Mouse (Mus musculus) cerebellum, postnatal 10 days (tissue): ENCODE measurements around the gene Gm28374.
"Not testable (repeated sequence)": the region's sequence is repeated elsewhere in the genome, so short reads cannot be mapped to it uniquely, and the experiment has no call there.

Experiments
- DNase-seq, 2 experiments: peaks; one replicate each; pipeline ENCODE4 v3.0.0; 2021; ENCODE audit warnings: mixed read lengths in 2 of 2

Gm28374 gene

DNA sequence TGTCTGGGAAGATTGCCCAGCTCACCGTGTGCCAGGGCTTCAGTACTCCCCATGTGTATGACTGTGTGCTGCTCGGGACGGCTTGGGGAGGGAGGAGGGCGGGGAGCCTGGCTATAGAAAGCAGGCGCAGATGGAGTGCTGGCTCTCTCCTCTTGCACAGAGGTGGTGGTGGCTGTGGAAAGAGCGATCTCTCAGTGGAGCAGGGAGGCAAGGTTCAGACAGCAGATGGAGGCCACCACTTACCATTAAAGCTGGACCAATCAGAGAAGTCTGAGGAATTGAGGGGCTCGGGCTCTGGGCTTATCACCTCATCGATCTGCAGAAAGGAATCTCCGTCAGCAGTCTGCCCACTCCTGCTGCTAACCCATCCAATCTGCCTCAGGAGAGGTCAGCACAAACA, at the start of gene Gm28374:
TSS of gene Gm28374 (minus strand) at position 101 of the 400 bp plus-strand sequence.
- DNase-seq, result no peak

DNA sequence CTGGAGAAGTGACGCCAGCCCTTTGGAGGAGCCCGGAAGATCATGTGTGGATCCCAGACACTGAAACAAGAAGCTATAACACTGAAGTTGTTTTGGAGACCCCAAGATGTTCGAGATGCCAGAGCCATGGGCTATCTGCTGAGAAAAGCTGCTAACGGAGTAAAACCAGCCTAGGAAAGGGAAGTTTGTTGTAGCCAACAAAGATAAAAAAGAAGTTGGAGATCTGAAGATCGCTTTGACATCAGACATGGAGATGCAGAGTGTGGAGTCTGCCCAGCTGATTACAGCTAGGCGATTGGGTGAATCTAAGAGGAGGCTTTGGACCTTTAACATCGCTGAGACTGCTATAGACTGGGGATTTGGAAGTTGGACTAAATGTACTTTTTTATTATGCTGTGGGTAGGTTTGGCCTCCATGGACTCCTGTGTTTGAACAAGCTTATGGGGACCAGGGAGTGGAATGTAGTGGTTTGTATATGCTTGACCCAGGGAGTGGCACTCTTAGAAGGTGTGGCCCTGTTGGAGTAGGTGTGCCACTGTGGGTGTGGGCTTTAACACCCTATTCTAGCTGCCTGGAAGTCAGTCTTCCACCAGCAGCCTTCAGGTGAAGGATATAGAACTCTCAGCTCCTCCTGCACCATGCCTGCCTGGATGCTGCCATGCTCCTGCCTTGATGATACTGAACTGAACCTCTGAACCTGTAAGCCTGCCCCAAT, 48.5 kb upstream of the Gm28374 start:
- not testable (repeated sequence) for DNase-seq

GRCm38 (mm10) chr19:6127760-6128341, 45.8 kb upstream of the Gm28374 start, which contains the start of gene Snx15:
Snx15 (minus strand) TSS chr19:6128304.
- peak; percentile 98 for DNase-seq

DNA sequence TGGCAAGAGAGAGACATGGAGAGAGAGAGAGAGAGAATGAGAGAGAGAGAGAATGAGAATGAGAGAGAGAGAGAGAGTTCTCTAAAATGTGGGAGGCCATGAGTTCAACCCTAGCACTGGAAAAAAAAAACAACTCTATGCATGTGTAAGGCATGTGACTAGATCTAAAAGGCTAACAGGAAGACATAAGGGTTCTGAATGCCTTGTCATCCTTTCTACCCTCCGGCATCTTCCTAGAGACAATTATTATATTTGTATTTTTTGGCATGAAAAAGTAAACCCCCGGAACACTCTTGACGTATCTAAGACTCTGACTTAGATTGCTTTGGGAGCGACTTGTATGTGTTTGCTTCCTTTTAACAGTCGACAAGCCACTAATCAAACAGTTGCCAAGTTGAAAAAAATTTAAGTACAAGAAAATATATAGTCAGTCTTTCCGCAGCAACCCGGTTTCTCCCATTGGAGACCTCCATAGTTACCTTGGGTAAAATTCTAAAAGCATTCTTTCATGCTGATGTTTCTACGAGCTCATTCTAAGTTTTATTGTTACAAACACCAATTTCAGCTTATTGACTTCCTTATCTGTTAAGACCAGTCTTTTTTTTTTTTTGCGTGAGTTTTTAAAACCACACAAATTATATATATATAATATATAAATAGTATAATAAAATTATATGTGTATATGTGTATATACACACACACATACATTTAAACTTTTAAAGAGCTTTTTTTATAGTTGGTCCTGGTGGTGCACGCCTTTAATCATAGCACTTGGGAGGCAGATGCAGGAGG, 44.9 kb upstream of the Gm28374 start:
- no peak for DNase-seq

GRCm38 (mm10) chr19:6126289-6126688, 44.2 kb upstream of the Gm28374 start:
- DNase-seq, result peak; percentile 70 to 83

DNA sequence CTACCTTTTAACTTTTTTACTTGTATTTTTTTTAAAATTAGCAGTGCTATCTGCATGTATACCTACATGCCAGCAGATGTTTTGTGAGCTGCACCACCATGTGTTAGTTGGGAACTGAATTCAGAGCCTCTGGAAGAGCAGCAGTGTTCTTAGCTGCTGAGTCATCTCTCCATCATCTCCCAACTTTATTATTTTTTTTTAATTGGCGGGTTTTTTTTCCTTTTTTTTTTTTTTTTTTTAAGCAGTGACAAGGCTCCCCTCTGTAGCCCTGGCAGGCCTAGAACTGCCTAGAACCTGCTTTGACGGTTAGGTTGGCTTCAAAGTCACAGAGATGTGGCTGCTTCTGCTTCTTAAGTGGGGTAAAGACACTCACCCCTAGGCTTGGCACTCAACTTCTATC, 42.8 kb upstream of the Gm28374 start:
- DNase-seq, result no peak

DNA sequence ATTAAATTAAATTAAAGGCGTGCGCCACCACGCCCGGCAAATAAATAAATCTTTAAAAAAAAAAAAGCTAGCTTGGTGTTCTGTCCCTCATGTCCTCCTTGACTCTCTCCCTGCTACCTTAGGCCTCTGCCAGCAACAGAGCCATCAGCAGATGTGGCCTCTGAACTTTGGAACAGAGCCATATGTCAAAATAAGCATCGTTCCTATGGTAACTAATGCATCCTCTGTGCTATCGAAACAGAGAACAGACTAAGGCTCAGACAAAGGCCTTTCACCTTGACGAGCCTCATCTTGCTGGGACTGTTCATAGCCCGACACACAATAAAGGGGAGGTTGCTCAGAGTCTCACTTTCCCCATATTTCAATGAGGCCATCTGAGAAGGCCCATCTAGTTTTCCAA, 41.3 kb upstream of the Gm28374 start:
- DNase-seq, result peak; percentile 58 to 69

GRCm38 (mm10) chr19:6121761-6122160, 39.7 kb upstream of the Gm28374 start:
- no peak for DNase-seq

DNA sequence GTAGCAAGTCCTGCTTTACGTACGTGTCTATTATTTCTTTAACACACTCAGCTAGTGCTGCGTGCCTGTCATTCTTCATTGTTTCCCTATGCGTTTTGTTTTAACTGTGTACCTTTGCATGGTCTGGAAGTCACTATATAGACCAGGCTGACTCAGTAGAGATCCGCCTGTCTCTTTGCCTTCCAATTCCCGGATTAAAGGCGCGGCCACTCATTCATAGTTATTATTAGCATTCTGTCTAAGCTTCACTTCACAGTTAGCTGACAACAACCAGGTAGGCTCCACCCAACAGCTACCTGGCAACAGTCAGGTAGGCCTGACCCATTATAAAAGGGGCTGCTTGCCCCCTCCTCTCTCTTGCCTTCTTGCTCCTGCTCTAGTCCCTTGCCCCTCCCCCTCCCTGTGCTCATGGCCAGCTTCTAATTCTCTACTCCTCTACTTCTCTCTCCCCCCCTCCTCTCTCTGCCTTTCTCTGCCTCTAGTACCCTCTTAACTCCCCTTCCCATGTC, 36.7 kb upstream of the Gm28374 start:
- DNase-seq, result peak; percentile 64

DNA sequence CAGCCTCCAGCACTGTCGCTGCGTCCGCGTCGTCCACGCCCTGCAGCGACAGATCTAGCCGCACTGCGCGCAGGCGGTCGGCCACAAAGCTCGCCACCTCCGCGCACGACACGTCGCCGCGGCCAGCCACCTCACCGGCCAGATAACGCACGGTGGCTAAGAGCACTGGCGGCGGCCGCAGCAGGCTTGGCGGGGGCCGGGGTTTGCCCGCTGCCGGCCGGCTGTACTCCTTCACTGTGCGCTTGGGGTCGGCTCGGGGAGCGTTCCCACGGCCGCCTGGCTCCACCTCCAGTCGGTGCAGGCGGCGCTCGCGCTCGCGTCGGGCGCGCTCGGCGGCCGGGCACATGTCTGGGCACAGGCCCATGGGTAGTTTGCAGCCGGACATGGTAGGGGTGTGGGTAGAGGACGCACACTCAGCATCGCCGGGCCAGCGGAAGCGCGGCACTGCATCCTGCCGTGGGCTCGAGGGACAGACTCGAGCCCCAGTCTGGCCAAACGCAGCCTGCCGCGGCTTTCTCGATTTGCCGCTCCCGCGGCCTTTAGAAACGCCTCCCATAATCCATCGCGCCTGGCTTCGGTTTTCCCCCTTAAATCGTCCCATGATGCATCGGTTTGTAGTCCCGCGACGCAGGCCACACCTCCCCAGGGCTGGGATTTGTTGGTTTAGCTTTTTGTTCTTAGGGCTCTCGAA, 36.1 kb upstream of the Gm28374 start, which contains the start of gene Sac3d1:
TSS of gene Sac3d1 (minus strand) at position 665 of the 691 bp plus-strand sequence.
- peak; percentile 91 to 93 for DNase-seq

DNA sequence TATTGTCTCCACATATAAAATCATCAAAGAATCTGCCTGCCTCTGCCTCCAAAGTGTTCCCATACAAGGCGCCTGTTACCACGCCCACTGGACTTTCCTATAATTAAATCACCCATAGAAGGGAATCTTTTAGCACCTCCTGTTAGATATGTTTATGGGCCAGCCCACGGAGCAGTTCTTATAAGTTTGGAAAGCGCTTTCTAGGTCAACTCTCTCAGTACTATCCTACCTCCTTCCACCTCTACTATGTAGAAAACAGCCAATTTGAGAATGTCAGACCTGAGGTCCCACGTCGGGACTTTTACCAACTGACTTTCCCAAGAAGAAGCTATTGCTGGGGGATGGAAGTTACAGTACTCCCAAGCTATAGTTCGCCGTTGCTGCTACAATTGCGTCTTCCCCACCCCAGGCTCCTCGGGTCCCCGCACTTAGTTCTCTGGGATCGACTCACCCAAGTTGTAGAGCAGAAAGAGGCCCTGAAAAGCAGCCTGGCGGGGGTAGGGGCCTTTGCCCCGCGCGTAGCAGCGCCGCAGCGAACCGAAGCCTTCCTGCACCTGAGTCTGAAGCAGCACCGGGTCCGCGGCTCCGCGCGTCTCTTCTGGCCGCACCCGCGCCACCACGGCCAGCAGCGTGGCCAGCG, 35.4 kb upstream of the Gm28374 start:
- DNase-seq, result no peak

DNA sequence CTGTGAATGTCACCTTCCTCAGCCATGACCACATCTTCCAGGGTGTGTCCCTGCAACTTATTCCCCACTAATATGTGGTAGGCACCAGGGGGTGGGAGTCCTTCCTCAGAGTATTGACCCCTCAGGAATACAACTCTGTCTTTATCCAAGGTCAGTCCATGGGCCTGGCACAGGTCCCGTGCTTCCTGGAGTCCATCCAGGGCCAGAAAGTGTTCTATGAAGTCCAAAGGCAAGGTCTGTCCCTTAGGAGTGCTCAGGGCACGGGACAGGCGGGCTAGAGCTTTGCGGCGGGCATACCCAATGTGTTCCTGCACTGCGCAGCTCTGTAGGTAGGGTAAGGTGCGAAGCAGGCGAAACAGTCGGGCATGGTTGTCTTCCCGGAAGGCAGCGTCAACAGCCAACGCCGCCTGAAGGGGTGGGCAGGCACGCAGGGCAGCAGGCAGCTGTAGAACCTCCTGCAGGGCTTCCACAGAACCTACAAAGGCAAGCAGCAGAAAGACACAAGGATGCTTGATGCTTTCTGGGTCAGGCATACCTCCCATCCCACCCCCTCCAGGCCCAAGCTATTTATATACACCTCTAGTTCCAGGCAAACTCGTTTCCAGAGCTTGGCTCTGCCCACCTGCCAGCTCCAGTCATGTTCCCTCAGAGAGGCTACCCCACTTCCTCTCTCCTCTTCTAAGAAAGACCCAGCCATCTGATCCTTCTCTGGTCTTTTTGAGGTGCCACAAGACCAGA, 34.2 kb upstream of the Gm28374 start:
- DNase-seq, result peak; percentile 45 to 47

- no peak for DNase-seq
Measured at GRCm38 (mm10) chr19:6113116-6113515, 31.1 kb upstream of the Gm28374 start.

- DNase-seq, result no peak
Measured at GRCm38 (mm10) chr19:6105586-6105985, 23.5 kb upstream of the Gm28374 start, which contains the start of gene Naaladl1. Naaladl1 (plus strand) TSS chr19:6105782.

- no peak for DNase-seq
Measured at GRCm38 (mm10) chr19:6104476-6104875, 22.4 kb upstream of the Gm28374 start.

GRCm38 (mm10) chr19:6102169-6102853, 20.3 kb upstream of the Gm28374 start:
- no peak for DNase-seq

DNA sequence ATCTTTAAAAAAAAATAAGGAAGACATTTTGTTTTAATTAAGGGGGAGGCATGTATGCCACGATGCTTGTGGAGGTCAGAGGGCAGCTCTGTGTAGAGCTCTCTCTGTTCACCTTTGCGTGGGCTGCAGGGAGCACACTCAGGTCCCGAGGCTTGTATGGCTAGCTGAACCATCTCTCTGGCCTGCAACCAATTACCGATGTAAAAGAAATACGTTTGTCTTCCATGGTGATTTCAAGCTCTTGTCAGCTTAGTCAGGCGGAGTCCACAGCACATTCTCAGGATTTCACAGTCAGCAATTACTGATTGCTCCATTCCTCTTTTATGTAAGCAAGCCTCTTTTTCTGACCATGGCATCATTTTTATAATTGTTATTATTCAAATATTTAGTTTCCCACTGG, 19.1 kb upstream of the Gm28374 start:
- DNase-seq, result no peak

GRCm38 (mm10) chr19:6097847-6098246, 15.8 kb upstream of the Gm28374 start:
- no peak for DNase-seq

- DNase-seq, result no peak
Measured at GRCm38 (mm10) chr19:6094119-6094518, 12.1 kb upstream of the Gm28374 start, which contains the start of gene AC131692.1. AC131692.1 (plus strand) TSS chr19:6094419.

- DNase-seq, result no peak
Measured at GRCm38 (mm10) chr19:6088841-6089240, 6.8 kb upstream of the Gm28374 start.

DNA sequence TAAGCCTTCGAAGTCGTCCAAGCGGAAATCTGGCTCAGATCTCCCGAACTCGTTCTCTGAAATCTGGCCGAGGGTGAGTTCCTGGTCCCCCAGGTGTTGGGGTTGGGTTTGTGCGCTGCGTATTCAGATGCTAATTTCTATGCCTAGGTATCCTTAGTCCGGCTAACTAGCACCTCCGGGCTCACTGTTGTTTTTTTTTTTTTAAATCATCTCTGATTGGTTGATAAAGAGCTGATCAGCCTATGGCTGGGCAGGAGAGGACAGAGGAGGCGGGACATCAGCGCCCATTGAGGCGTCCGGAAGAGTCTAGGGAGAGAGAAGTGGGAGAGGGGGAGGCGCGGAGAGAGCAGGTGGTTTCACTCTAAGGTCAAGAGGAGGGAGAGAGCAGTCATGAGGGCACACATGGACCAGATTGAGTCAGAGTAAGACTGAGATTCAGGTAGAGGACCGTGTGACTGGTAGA, 3.4 kb upstream of the Gm28374 start:
- peak; percentile 65 to 71 for DNase-seq
